Mouse (Mus musculus): ENCODE data around the gene Prkcq. TPM values are rescaled to one million over a fixed set of nuclear protein-coding genes. Genes with fewer than 3 reads are reported as not detected.
A peak's percentile ranks its signal among the peaks of the same experiment; 100 is the strongest.

Gene Prkcq
- polyA plus RNA-seq, 1 experiment from 2014 or later = 4.6 TPM

GRCm38 (mm10) chr2:11161336-11161735 is 10.6 kb upstream of the Prkcq start:
- Histone ChIP-seq H3K36me3 (no peaks in the 10 kb centered on the region), H3K4me1 (replicated peaks) (no peaks in the 10 kb centered on the region), H3K27ac (no peak overlapping the region), H3K4me3 (replicated peaks) (no peak overlapping the region), H3K9me3 (replicated peaks) (no peaks in the 10 kb centered on the region), H3K9ac (no peak overlapping the region), H3K4me2 (no peak overlapping the region), H3K27me3 (no peaks in the 10 kb centered on the region)
- 70% methylated on average over 4 of the region's 4 CpGs for WGBS (ENCODE audit: insufficient replicate concordance)
- ATAC-seq (ENCODE audit: low read depth) (no peak), DNase-seq (no peak)

GRCm38 (mm10) chr2:11162701-11163100 is 9.2 kb upstream of the Prkcq start:
- no peak for DNase-seq
- Histone ChIP-seq H3K9ac (no peak overlapping the region), H3K4me1 (replicated peaks) (no peaks in the 10 kb centered on the region), H3K36me3 (no peaks in the 10 kb centered on the region), H3K27ac (no peak overlapping the region), H3K4me3 (replicated peaks) (no peak overlapping the region), H3K4me2 (no peak overlapping the region), H3K27me3 (no peaks in the 10 kb centered on the region), H3K9me3 (replicated peaks) (no peaks in the 10 kb centered on the region)
- WGBS (ENCODE audit: insufficient replicate concordance) = 42% methylated on average over 3 of the region's 3 CpGs
- ATAC-seq (ENCODE audit: low read depth) = no peak

GRCm38 (mm10) chr2:11164170-11164569 is 7.7 kb upstream of the Prkcq start:
- Histone ChIP-seq H3K4me3 (replicated peaks) (no peak overlapping the region), H3K4me2 (no peak overlapping the region), H3K36me3 (no peaks in the 10 kb centered on the region), H3K9me3 (replicated peaks) (no peaks in the 10 kb centered on the region), H3K27me3 (no peaks in the 10 kb centered on the region), H3K9ac (no peak overlapping the region), H3K4me1 (replicated peaks) (no peaks in the 10 kb centered on the region), H3K27ac (no peak overlapping the region)
- 77% methylated on average over 3 of the region's 3 CpGs for WGBS (ENCODE audit: insufficient replicate concordance)
- no peak for ATAC-seq (ENCODE audit: low read depth)
- DNase-seq = no peak

GRCm38 (mm10) chr2:11169721-11170335 is 2.1 kb upstream of the Prkcq start:
- WGBS (ENCODE audit: insufficient replicate concordance) = 44% methylated on average over 6 of the region's 6 CpGs
- H3K27me3 ChIP-seq = 0 out of 2 replicates have a peak, but pooled peaks cover 6% of the 10 kb centered on the region
- H3K4me3 ChIP-seq (replicated peaks) = no peak overlapping the region
- no peak for DNase-seq
- H3K4me2 ChIP-seq = no peak overlapping the region
- H3K36me3 ChIP-seq = no peaks in the 10 kb centered on the region
- no peak overlapping the region for H3K9ac ChIP-seq
- H3K4me1 ChIP-seq (replicated peaks) = peaks cover 10% of the 10 kb centered on the region
- H3K9me3 ChIP-seq (replicated peaks) = no peaks in the 10 kb centered on the region
- H3K27ac ChIP-seq = no peak overlapping the region
- ATAC-seq (ENCODE audit: low read depth) = no peak

GRCm38 (mm10) chr2:11172831-11173414 is 1.0 kb downstream of the Prkcq start:
- H3K27me3 ChIP-seq = 0 out of 2 replicates have a peak, but pooled peaks cover 6% of the 10 kb centered on the region
- WGBS (ENCODE audit: insufficient replicate concordance) = 6% methylated on average over 9 of the region's 9 CpGs
- peak overlapping the region; percentile 70 for H3K4me2 ChIP-seq
- H3K4me1 ChIP-seq (replicated peaks) = peaks cover 10% of the 10 kb centered on the region
- no peaks in the 10 kb centered on the region for H3K36me3 ChIP-seq
- no peaks in the 10 kb centered on the region for H3K9me3 ChIP-seq (replicated peaks)
- H3K9ac ChIP-seq = peak overlapping the region; percentile 54; the same call in 1 of the 2 replicates
- ATAC-seq (ENCODE audit: low read depth) = peak; percentile 50; the same call in 1 of the 2 replicates
- H3K27ac ChIP-seq = no peak overlapping the region
- DNase-seq = no peak
- peak overlapping the region; percentile 57 for H3K4me3 ChIP-seq (replicated peaks)

GRCm38 (mm10) chr2:11173521-11173920 is 1.6 kb downstream of the Prkcq start:
- no peak overlapping the region for H3K27ac ChIP-seq
- H3K36me3 ChIP-seq = no peaks in the 10 kb centered on the region
- DNase-seq = no peak
- H3K9me3 ChIP-seq (replicated peaks) = no peaks in the 10 kb centered on the region
- no peak for ATAC-seq (ENCODE audit: low read depth)
- peak overlapping the region; percentile 57; the same call in 1 of the 2 replicates for H3K4me3 ChIP-seq (replicated peaks)
- H3K9ac ChIP-seq = no peak overlapping the region
- 29% methylated on average over 4 of the region's 4 CpGs for WGBS (ENCODE audit: insufficient replicate concordance)
- H3K4me1 ChIP-seq (replicated peaks) = peaks cover 10% of the 10 kb centered on the region
- H3K4me2 ChIP-seq = peak overlapping the region; percentile 70
- H3K27me3 ChIP-seq = 0 out of 2 replicates have a peak, but pooled peaks cover 6% of the 10 kb centered on the region

- 63% methylated on average over 4 of the region's 4 CpGs for WGBS (ENCODE audit: insufficient replicate concordance)
- H3K4me3 ChIP-seq (replicated peaks) = no peak overlapping the region
- no peak for ATAC-seq (ENCODE audit: low read depth)
Measured at GRCm38 (mm10) chr2:11174101-11174500, 2.2 kb downstream of the Prkcq start.

GRCm38 (mm10) chr2:11177880-11178279 is 6.0 kb downstream of the Prkcq start:
- Histone ChIP-seq H3K9ac (no peak overlapping the region), H3K9me3 (replicated peaks) (no peaks in the 10 kb centered on the region), H3K4me3 (replicated peaks) (no peak overlapping the region), H3K4me2 (no peak overlapping the region), H3K4me1 (replicated peaks) (peaks cover 11% of the 10 kb centered on the region; the same call in 1 of the 2 replicates), H3K27ac (no peak overlapping the region), H3K27me3 (no peaks in the 10 kb centered on the region), H3K36me3 (no peaks in the 10 kb centered on the region)
- WGBS (ENCODE audit: insufficient replicate concordance) = 89% methylated on average over 12 of the region's 12 CpGs
- no peak for ATAC-seq (ENCODE audit: low read depth)
- DNase-seq = no peak

More at GRCm38 (mm10) chr2:11174101-11174500, 2.2 kb downstream of the Prkcq start:
- peaks cover 10% of the 10 kb centered on the region for H3K4me1 ChIP-seq (replicated peaks)
- no peaks in the 10 kb centered on the region for H3K9me3 ChIP-seq (replicated peaks)
- no peak for DNase-seq
- H3K4me2 ChIP-seq = no peak overlapping the region
- H3K36me3 ChIP-seq = no peaks in the 10 kb centered on the region
- H3K27me3 ChIP-seq = 0 out of 2 replicates have a peak, but pooled peaks cover 6% of the 10 kb centered on the region
- H3K27ac ChIP-seq = no peak overlapping the region
- H3K9ac ChIP-seq = no peak overlapping the region

GRCm38 (mm10) chr2:11181510-11181909 is 9.6 kb downstream of the Prkcq start:
- H3K36me3 ChIP-seq = no peaks in the 10 kb centered on the region
- 0 out of 2 replicates have a peak, but pooled peaks cover 5% of the 10 kb centered on the region for H3K4me1 ChIP-seq (replicated peaks)
- no peak overlapping the region for H3K4me2 ChIP-seq
- no peak overlapping the region for H3K9ac ChIP-seq
- no peaks in the 10 kb centered on the region for H3K9me3 ChIP-seq (replicated peaks)
- no peaks in the 10 kb centered on the region for H3K27me3 ChIP-seq
- ATAC-seq (ENCODE audit: low read depth) = no peak
- H3K27ac ChIP-seq = no peak overlapping the region
- DNase-seq = no peak
- WGBS (ENCODE audit: insufficient replicate concordance) = 44% methylated on average over 4 of the region's 4 CpGs
- H3K4me3 ChIP-seq (replicated peaks) = no peak overlapping the region

- DNase-seq (no peak), ATAC-seq (ENCODE audit: low read depth) (no peak)
- no peak overlapping the region for H3K4me2 ChIP-seq
- no peaks in the 10 kb centered on the region for H3K36me3 ChIP-seq
- H3K9ac ChIP-seq = no peak overlapping the region
- 76% methylated on average over 7 of the region's 7 CpGs for WGBS (ENCODE audit: insufficient replicate concordance)
- H3K27me3 ChIP-seq = no peaks in the 10 kb centered on the region
- no peak overlapping the region for H3K4me3 ChIP-seq (replicated peaks)
- H3K27ac ChIP-seq = no peak overlapping the region
- H3K9me3 ChIP-seq (replicated peaks) = no peaks in the 10 kb centered on the region
- peaks cover 5% of the 10 kb centered on the region; the same call in 1 of the 2 replicates for H3K4me1 ChIP-seq (replicated peaks)
Measured at GRCm38 (mm10) chr2:11182096-11182495, 10.2 kb downstream of the Prkcq start.

GRCm38 (mm10) chr2:11183991-11184390 is 12.1 kb downstream of the Prkcq start:
- no peak for ATAC-seq (ENCODE audit: low read depth)
- H3K4me3 ChIP-seq (replicated peaks) = no peak overlapping the region
- no peak overlapping the region for H3K27ac ChIP-seq
- no peaks in the 10 kb centered on the region for H3K27me3 ChIP-seq
- H3K4me2 ChIP-seq = no peak overlapping the region
- WGBS (ENCODE audit: insufficient replicate concordance) = 82% methylated on average over 5 of the region's 5 CpGs
- H3K4me1 ChIP-seq (replicated peaks) = peaks cover 16% of the 10 kb centered on the region
- no peaks in the 10 kb centered on the region for H3K9me3 ChIP-seq (replicated peaks)
- no peaks in the 10 kb centered on the region for H3K36me3 ChIP-seq
- no peak for DNase-seq
- H3K9ac ChIP-seq = no peak overlapping the region

GRCm38 (mm10) chr2:11186586-11186985 is 14.7 kb downstream of the Prkcq start:
- H3K27me3 ChIP-seq = no peaks in the 10 kb centered on the region
- WGBS (ENCODE audit: insufficient replicate concordance) = 71% methylated on average over 3 of the region's 3 CpGs
- DNase-seq = no peak
- no peak overlapping the region for H3K4me3 ChIP-seq (replicated peaks)
- no peak overlapping the region for H3K9ac ChIP-seq
- no peaks in the 10 kb centered on the region for H3K36me3 ChIP-seq
- peaks cover 13% of the 10 kb centered on the region for H3K4me1 ChIP-seq (replicated peaks)
- H3K9me3 ChIP-seq (replicated peaks) = no peaks in the 10 kb centered on the region
- no peak for ATAC-seq (ENCODE audit: low read depth)
- H3K4me2 ChIP-seq = no peak overlapping the region
- no peak overlapping the region for H3K27ac ChIP-seq

Data from liver, embryonic 13.5 days (tissue).